Comparison of ENCODE assay signal across 16 mouse cellular contexts in genomic region chr4:30316995-30317394, GRCm38 (mm10).
DNase-seq lines count a peak whose midpoint lies in the region; ATAC-seq and TF ChIP-seq lines count a peak whose summit lies in the region.
"Had no signal": no experiment of that assay in that cellular context is flagged by ENCODE, and none has a peak within 500 bp of the region (broad histone marks: within the 10 kb centered on the region; RNA-seq: fewer than 3 reads in every experiment).

No protein-coding gene starts in this region.

- 64% methylated on average over 4 of the region's 4 CpGs for WGBS in forebrain, embryonic 15.5 days
- WGBS in forebrain, embryonic 12.5 days = 89% methylated on average over 4 of the region's 4 CpGs
- WGBS in lung, embryonic 14.5 days = 57% methylated on average over 4 of the region's 4 CpGs

- no peak overlapping the region for H3K9ac ChIP-seq in forebrain, embryonic 15.5 days (replicated peaks)
- no peak overlapping the region for H3K9ac ChIP-seq in forebrain, embryonic 12.5 days
- no peak overlapping the region for H3K9ac ChIP-seq in lung, embryonic 14.5 days
- H3K9ac ChIP-seq: embryonic facial prominence, embryonic 12.5 days; forebrain, postnatal 0 days had no signal

- peak; percentile 56 for DNase-seq in lung, embryonic 14.5 days
- no peak for DNase-seq in lung, postnatal 25 days (ENCODE audit: low spot score)
- DNase-seq in gastrocnemius, postnatal 4 days (ENCODE audit: low spot score in 2 of 2) = no peak
- DNase-seq: adrenal gland, adult 2 months; adrenal gland, postnatal 10 days; adrenal gland, postnatal 25 days; cerebellum, adult 11-12 months; cerebellum, adult 2 months; cerebellum, adult 9-10 months; cerebellum, postnatal 10 days; cerebellum, postnatal 25 days; forebrain, postnatal 0 days had no signal

- no peaks in the 10 kb centered on the region for H3K36me3 ChIP-seq in forebrain, embryonic 15.5 days
- H3K36me3 ChIP-seq in forebrain, embryonic 12.5 days (replicated peaks) = no peaks in the 10 kb centered on the region
- H3K36me3 ChIP-seq in lung, embryonic 14.5 days (ENCODE audit: insufficient read depth) = no peaks in the 10 kb centered on the region
- H3K36me3 ChIP-seq: embryonic facial prominence, embryonic 10.5 days; embryonic facial prominence, embryonic 12.5 days had no signal

- H3K4me2 ChIP-seq in forebrain, embryonic 15.5 days (replicated peaks) = no peak overlapping the region
- H3K4me2 ChIP-seq in forebrain, embryonic 12.5 days = no peak overlapping the region
- no peak overlapping the region for H3K4me2 ChIP-seq in lung, embryonic 14.5 days
- H3K4me2 ChIP-seq: embryonic facial prominence, embryonic 12.5 days had no signal

- H3K27me3 ChIP-seq in forebrain, embryonic 15.5 days = no peaks in the 10 kb centered on the region
- H3K27me3 ChIP-seq in forebrain, embryonic 12.5 days = no peaks in the 10 kb centered on the region
- H3K27me3 ChIP-seq in lung, embryonic 14.5 days (ENCODE audit: insufficient read depth, low read length) = no peaks in the 10 kb centered on the region
- H3K27me3 ChIP-seq: embryonic facial prominence, embryonic 12.5 days had no signal

- H3K27ac ChIP-seq in forebrain, embryonic 15.5 days (replicated peaks) = no peak overlapping the region
- H3K27ac ChIP-seq in forebrain, embryonic 12.5 days = no peak overlapping the region
- no peak overlapping the region for H3K27ac ChIP-seq in lung, embryonic 14.5 days (ENCODE audit: low read depth)
- H3K27ac ChIP-seq: embryonic facial prominence, embryonic 10.5 days; embryonic facial prominence, embryonic 12.5 days had no signal

- no peak overlapping the region for H3K4me3 ChIP-seq in forebrain, embryonic 15.5 days
- no peak overlapping the region for H3K4me3 ChIP-seq in forebrain, embryonic 12.5 days (replicated peaks)
- H3K4me3 ChIP-seq in lung, embryonic 14.5 days (ENCODE audit: low read depth, low read length) = no peak overlapping the region
- H3K4me3 ChIP-seq: embryonic facial prominence, embryonic 10.5 days; embryonic facial prominence, embryonic 12.5 days had no signal

- H3K4me1 ChIP-seq in forebrain, embryonic 15.5 days = 0 out of 2 replicates have a peak, but pooled peaks cover 5% of the 10 kb centered on the region
- peaks cover 11% of the 10 kb centered on the region for H3K4me1 ChIP-seq in forebrain, embryonic 12.5 days
- H3K4me1 ChIP-seq in lung, embryonic 14.5 days (ENCODE audit: insufficient read depth) = no peaks in the 10 kb centered on the region
- H3K4me1 ChIP-seq: embryonic facial prominence, embryonic 10.5 days; embryonic facial prominence, embryonic 12.5 days had no signal

- H3K9me3 ChIP-seq in forebrain, embryonic 15.5 days = no peaks in the 10 kb centered on the region
- H3K9me3 ChIP-seq in forebrain, embryonic 12.5 days = no peaks in the 10 kb centered on the region
- no peaks in the 10 kb centered on the region for H3K9me3 ChIP-seq in lung, embryonic 14.5 days (ENCODE audit: low read depth, low read length)
- H3K9me3 ChIP-seq: embryonic facial prominence, embryonic 10.5 days; embryonic facial prominence, embryonic 12.5 days had no signal

- ATAC-seq in forebrain, embryonic 15.5 days (replicated peaks) = peak; percentile 61; the same call in 1 of the 2 replicates
- ATAC-seq in forebrain, embryonic 12.5 days (ENCODE audit: low FRiP score) = no peak
- ATAC-seq in lung, embryonic 14.5 days (ENCODE audit: insufficient read depth) = no peak
- ATAC-seq: forebrain, postnatal 0 days had no signal

- TF ChIP-seq CTCF in lung, embryonic 14.5 days (IDR thresholded peaks at IDR 0.05; ENCODE audit: low read depth) = no peak
